Mouse (Mus musculus) mouse trophoblast stem cell (cell line): ENCODE data around the gene Cst10.

ENCODE experiments used
- in situ Hi-C, 2 experiments: fragments of 300-500 bp; cut with MseI, MboI; formaldehyde crosslinking; loops; 2 replicates in 1 of 2; 3 replicates in 1 of 2; pipeline ENCODE4 v1.15.1; 2025

Gene Cst10

DNA sequence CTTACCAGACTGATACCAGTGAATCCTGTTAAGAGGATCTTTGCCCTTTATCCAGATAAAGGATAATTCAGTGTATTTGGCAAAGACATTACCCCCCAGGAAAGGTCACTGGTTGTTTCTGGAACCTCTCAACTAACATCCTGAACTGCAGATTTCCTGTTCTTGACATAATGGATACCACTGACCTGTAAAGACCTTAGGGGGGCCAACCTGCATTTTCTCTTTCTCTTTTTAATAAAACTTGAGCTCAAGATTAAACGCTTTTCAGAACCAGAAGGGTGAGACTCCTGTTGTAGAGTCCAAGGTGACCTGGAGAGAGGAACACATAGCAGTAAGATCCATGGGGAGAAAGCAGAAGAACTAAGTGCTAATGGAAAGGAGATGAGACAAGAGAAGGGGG, at the start of gene Cst10:
Cst10 (plus strand) TSS at position 301 of the 400 bp plus-strand sequence.
- in situ Hi-C loops = no loop called here

DNA sequence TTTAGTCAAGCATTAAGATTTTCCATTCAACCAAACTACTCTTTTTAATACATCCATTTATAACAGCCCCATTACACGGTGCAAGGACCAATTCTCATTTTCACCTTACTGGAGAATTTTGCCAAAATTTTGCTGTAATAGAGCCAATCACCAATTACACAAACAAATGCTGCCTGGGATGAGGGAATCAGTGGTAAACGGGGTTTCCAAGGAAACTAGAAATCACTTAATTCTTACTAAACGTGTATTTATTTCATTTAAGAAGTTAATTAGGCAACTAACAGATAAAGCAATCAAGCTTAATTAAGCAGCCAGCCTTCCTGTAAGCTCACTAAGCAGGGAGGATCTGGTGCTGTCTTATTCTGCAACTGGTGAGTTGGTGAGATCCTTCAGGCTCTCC, 11.9 kb upstream of the Cst10 start:
- in situ Hi-C loops = no loop called here

DNA sequence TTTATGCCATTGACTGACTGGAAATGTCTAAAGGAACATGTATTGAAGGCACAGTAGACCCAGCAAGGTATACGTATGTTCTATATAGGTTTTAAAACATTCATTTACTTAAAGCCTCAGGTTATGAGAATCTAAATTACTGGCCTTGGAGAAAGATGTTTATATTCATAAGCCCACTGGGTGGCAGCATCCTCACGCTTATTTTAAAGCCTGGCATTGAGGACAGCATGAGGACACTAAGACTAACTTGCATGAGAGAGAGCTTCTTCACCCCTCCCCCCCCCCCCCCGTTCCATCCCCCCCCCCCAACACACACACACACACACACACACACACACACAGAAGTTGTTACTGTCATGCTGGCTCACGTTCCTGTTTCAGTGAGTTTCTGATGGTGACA, 17.7 kb downstream of the Cst10 start:
- in situ Hi-C loops = no loop called here
